Mouse (Mus musculus) frontal cortex, postnatal 25 days (tissue): Measurements from ENCODE around the gene Isoc2b.
A peak's percentile ranks its signal among the peaks of the same experiment; 100 is the strongest.
"Not testable (repeated sequence)": the region's sequence is repeated elsewhere in the genome, so short reads cannot be mapped to it uniquely, and the experiment has no call there.

Experiments used
- DNase-seq, 2 experiments: peaks; one replicate each; pipeline ENCODE4 v3.0.0; 2022; ENCODE audit warnings: low spot score in 2 of 2

The Isoc2b gene

DNA sequence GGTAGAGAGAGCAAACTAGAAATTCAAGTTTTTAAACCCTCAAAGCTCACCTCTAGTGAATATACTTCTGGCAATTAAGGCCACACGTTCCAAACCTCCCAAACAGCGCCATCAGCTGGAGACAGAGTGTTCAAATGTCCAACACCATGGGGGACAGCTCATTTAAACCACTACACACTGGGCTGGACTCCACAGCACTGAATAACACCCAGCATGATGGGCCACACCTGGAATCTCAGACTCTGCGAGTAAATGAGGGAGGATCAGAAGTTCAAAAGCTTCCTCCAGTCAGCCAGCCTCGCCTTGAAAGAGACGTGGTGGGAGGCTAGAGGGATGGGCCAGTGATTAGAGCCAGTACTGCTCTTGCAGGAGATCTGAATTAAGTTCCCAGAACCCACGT is at the start of gene Isoc2b:
Isoc2b (minus strand) TSS at position 126 of the 400 bp plus-strand sequence.
- no peak for DNase-seq

GRCm38 (mm10) chr7:4919096-4919495 is 49.0 kb upstream of the Isoc2b start:
- DNase-seq = no peak

DNA sequence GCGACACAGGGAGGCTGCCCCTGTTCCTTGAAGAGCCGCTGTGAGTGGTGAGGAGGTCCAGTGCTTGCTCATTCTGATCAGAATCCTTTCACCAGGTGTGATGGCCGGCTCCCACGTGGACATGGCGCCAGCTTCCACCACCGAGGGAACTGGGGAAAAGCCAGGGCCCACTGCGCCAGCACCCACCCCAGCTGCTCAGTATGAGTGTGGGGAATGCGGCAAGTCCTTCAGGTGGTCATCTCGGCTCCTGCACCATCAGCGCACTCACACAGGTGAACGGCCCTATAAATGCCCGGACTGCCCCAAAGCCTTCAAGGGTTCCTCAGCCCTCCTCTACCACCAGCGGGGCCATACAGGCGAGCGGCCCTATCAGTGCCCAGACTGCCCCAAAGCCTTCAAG is 48.6 kb upstream of the Isoc2b start:
- no peak for DNase-seq

DNA sequence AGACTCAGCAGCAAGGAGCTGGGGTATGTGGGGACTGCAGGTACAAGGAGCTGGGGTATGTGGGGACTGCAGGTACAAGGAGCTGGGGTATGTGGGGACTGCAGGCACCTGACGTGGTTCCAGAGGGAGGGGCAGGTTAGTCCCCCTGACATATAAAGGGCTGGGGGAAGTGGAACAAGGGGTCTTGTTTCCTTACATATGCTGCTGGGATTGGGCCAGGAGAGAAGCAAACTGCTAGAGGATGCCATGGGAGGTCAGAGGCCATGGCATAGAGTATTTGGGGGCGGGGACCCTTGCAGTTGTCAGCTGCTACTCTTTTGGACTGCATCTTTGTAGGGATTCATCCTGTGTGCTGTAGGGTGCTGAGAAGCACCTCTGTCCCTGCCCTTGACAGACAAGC is 47.4 kb upstream of the Isoc2b start:
- DNase-seq = no peak

DNA sequence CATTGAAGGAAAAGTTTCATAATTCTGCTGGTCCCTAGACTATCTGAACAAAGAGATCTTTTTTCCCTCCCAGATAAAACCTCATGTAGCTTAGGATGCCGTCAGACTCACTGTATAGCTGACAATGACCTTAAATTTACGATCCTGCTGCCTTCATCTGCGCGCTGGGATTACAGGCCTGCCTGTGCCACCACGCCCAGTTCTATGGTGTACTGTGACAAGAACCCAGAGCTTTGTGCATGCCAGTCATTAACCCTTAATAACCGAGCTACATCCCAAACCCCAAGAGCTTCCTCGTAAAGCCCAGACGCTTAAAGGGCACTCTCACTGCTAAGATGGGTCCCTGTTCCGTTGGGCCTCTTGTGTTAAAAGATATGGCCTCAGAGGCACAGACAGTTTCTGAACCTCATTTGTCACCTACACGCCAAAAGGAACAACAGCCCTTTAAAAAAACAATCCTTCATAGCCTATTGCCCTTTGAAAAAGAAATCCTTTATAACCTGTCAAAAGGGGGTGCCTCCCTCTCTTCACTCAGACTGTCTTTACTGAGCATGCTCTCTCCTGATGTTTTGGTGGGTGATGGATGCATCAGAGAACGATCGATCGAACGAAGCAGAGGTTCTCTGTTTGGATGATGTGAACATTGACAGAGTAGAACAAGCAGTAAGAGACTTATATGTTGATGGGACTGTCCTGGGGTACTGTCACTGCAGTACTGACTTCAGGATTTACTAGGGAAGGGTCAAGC is 45.8 kb upstream of the Isoc2b start:
- no peak for DNase-seq

GRCm38 (mm10) chr7:4915007-4915665 is 45.1 kb upstream of the Isoc2b start, which contains the start of gene Zfp628:
Gene Zfp628 (plus strand): TSS chr7:4915217.
- DNase-seq = peak; percentile 90 to 91

DNA sequence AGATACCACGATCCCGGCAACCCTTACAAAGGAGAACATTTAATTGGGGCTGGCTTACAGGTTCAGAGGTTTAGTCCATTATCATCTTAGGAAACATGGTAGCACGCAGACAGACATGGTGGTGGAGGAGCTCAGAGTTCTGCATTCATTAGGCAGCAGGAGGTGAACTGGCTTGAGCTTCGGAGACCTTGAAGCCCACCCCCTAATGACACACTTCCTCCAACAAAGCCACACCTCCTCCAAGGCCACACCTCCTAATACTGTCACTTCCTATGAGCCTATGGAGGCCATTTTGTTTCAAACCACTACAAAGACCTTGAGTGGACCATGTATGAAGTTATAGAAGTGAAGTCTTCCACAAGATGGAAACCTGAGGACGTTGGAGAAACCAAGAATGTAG is 42.2 kb upstream of the Isoc2b start:
- no peak for DNase-seq

DNA sequence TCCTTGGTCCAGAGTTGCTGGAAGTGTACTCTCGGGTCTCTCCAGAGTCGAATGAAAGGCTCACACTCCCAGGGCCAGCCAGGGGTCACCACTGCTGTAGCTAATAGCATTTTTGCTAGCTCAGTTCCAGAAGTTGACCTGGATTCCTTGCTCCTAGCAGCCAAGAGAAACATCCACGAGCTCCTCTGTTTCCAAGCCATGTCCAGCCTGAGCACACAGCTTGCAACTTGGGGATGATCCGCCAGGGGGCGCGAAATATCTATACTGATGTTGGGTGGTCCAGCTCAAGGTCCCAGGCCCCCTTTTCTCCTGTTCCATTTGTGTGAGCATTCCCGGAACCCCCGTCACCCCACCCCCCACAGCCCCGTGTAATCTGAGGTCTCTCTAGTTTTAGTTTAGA is 41.5 kb upstream of the Isoc2b start:
- DNase-seq = peak in 1 of 2 experiments; percentile 59

GRCm38 (mm10) chr7:4906466-4906950 is 36.5 kb upstream of the Isoc2b start, which contains the start of gene Gm36210:
Gene Gm36210 (minus strand): TSS chr7:4906516.
- DNase-seq = no peak

DNA sequence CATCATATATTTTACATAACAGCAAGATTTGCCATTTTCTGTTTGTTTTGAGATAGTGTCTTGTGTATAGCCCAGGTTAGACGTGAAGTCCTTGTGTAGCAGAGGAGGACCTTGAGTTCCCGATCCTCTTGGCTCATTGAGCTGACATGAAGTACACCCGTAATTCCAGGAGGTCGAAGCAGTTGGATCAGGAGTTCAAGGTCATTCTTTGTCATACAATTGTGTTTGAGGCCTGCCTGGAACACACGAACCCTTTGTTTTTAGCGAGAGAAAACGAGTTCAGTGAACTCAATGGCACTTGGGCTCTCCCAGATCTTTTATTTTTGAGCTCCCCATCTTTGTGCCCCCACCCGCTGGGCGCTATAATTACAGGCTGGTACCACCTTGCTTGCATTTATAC is 32.3 kb upstream of the Isoc2b start:
- DNase-seq = no peak

DNA sequence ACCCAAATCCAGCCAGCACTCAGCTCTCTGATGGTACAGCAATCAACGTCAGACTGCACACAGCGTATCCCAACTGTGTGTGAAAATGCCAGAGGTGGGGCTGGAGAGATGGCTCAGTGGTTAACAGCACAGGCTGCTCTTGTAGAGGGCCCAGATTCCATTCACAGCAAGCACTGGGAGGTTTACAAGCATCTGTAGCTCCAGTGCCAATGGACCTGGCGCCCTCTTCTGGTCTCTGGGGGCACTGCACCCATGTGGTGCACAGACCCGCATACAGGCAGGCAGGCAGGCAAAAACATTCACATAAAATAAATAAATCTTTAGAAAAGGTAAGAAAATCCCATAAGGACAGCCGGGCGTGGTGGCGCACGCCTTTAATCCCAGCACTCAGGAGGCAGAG is 31.1 kb upstream of the Isoc2b start:
- DNase-seq = no peak

- no peak for DNase-seq
These were observed 30.4 kb upstream of the Isoc2b start for GRCm38 (mm10) chr7:4900523-4900851.

- DNase-seq = no peak
These were observed 29.8 kb upstream of the Isoc2b start for GRCm38 (mm10) chr7:4899649-4900522.

GRCm38 (mm10) chr7:4898851-4899648 is 29.0 kb upstream of the Isoc2b start:
- no peak for DNase-seq

- DNase-seq = no peak
These were observed 25.1 kb upstream of the Isoc2b start for GRCm38 (mm10) chr7:4895186-4895585.

- DNase-seq = no peak
These were observed 16.6 kb upstream of the Isoc2b start for GRCm38 (mm10) chr7:4886680-4887079.

- DNase-seq = not testable (repeated sequence)
These were observed 9.0 kb upstream of the Isoc2b start for GRCm38 (mm10) chr7:4879036-4879435.

DNA sequence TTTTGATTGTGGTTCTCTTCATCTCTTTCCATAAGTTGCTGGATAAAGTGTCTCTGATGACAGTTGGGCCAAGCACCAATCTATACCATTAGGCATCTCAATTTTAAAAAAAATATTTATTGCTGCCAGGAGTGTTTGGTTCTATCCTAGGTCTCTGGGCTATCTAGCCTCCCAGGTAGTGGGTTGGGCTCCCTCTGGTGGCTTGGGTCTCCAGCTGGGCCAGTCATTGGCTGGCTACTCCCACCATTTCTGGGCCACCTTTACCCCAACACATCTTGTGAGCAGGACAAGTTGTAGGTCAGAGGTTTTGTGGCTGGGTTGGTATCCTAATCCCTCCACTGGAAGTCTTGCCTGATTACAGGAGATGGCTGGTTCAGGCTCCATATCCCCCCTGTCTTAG is 8.1 kb upstream of the Isoc2b start:
- no peak for DNase-seq

DNA sequence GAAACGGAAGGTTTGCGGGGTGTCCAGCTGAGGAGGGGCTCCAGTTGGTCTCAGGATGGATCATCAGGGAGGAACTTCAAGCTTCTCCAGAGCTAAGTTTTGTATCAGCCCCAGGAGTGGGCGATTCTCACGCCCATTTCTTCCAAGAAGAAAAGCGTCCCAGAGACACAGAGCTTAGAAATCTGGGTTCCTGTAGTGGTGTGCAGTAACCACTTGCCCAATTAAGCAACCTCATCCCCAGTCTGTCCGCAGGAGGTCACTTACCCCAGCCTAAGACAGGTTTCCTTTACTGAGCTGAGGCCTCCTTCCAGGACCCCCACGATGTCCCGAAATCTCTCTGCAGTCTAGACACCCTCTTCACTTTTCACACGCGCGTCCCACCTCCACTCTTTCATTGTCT is 7.2 kb upstream of the Isoc2b start:
- DNase-seq = no peak

GRCm38 (mm10) chr7:4876753-4877221 is 6.7 kb upstream of the Isoc2b start, which contains the start of gene Isoc2a:
Gene Isoc2a (plus strand): TSS chr7:4877153.
- peak; percentile 48 to 70 for DNase-seq

GRCm38 (mm10) chr7:4866631-4867180 is 3.4 kb downstream of the Isoc2b start:
- no peak for DNase-seq
